Mouse (Mus musculus): Measurements from ENCODE around the gene Spats2.

Gene Spats2

GRCm38 (mm10) chr15:99097840-99098492 is 27.8 kb upstream of the Spats2 start:
- peak; percentile 66 for DNase-seq (ENCODE audit: extremely low spot score, low spot score)

- DNase-seq (ENCODE audit: extremely low spot score, low spot score), result peak; percentile 64
Measured at GRCm38 (mm10) chr15:99098493-99098861, 27.2 kb upstream of the Spats2 start.

GRCm38 (mm10) chr15:99099139-99099556 is 26.6 kb upstream of the Spats2 start:
- DNase-seq (ENCODE audit: extremely low spot score, low spot score), result peak; percentile 76

- DNase-seq (ENCODE audit: extremely low spot score, low spot score), result no peak
Measured at GRCm38 (mm10) chr15:99099984-99100383, 25.7 kb upstream of the Spats2 start.

- no peak for DNase-seq (ENCODE audit: extremely low spot score, low spot score)
Measured at GRCm38 (mm10) chr15:99105238-99105637, 20.5 kb upstream of the Spats2 start.

GRCm38 (mm10) chr15:99107866-99108265 is 17.9 kb upstream of the Spats2 start:
- no peak for DNase-seq (ENCODE audit: extremely low spot score, low spot score)

- no peak for DNase-seq (ENCODE audit: extremely low spot score, low spot score)
Measured at GRCm38 (mm10) chr15:99111139-99111538, 14.6 kb upstream of the Spats2 start.

GRCm38 (mm10) chr15:99111809-99112208 is 13.9 kb upstream of the Spats2 start:
- no peak for DNase-seq (ENCODE audit: extremely low spot score, low spot score)

- no peak for DNase-seq (ENCODE audit: extremely low spot score, low spot score)
Measured at GRCm38 (mm10) chr15:99112843-99113395, 12.8 kb upstream of the Spats2 start.

GRCm38 (mm10) chr15:99113396-99113975 is 12.2 kb upstream of the Spats2 start:
- DNase-seq (ENCODE audit: extremely low spot score, low spot score), result no peak

- DNase-seq (ENCODE audit: extremely low spot score, low spot score), result no peak
Measured at GRCm38 (mm10) chr15:99114312-99115064, 11.2 kb upstream of the Spats2 start.

- no peak for DNase-seq (ENCODE audit: extremely low spot score, low spot score)
Measured at GRCm38 (mm10) chr15:99115065-99115423, 10.7 kb upstream of the Spats2 start.

- no peak for DNase-seq (ENCODE audit: extremely low spot score, low spot score)
Measured at GRCm38 (mm10) chr15:99116539-99116938, 9.2 kb upstream of the Spats2 start.

- no peak for DNase-seq (ENCODE audit: extremely low spot score, low spot score)
Measured at GRCm38 (mm10) chr15:99120814-99121213, 4.9 kb upstream of the Spats2 start.

GRCm38 (mm10) chr15:99122642-99123041 is 3.1 kb upstream of the Spats2 start:
- DNase-seq (ENCODE audit: extremely low spot score, low spot score), result no peak

- peak; percentile 95 for DNase-seq (ENCODE audit: extremely low spot score, low spot score)
Measured at GRCm38 (mm10) chr15:99126081-99126815, 532 bp downstream of the Spats2 start.

- DNase-seq (ENCODE audit: extremely low spot score, low spot score), result no peak
Measured at GRCm38 (mm10) chr15:99126816-99127365, 1.2 kb downstream of the Spats2 start.

- no peak for DNase-seq (ENCODE audit: extremely low spot score, low spot score)
Measured at GRCm38 (mm10) chr15:99127851-99128522, 2.3 kb downstream of the Spats2 start.

GRCm38 (mm10) chr15:99129441-99129840 is 3.7 kb downstream of the Spats2 start:
- DNase-seq (ENCODE audit: extremely low spot score, low spot score), result no peak

Data from neural tube, embryonic 10.5 days (tissue).